Mouse (Mus musculus) lung, embryonic 15.5 days (tissue): ENCODE results near the gene Grap2. TPM values are rescaled to one million over a fixed set of nuclear protein-coding genes. Genes with fewer than 3 reads are reported as not detected.

Experiments used
- ATAC-seq: fragments of 200-750 bp; cut with Nextera tagmentation; 2 replicates; pipeline ENCODE4 v1.8.0; 2017; ENCODE audit warnings: moderate number of reproducible peaks, borderline replicate concordance; ENCODE audit not compliant: low FRiP score, low TSS enrichment; ENCODE audit errors: extremely low read depth
- H3K27ac ChIP-seq: fragments of 300-500 bp; sonication (generic); 2 replicates; pipeline ENCODE4 v1.5.1; 2015; ENCODE audit warnings: moderate library complexity, mild to moderate bottlenecking, inconsistent platforms
- H3K27me3 ChIP-seq: fragments of 300-500 bp; sonication (generic); 2 replicates; pipeline ENCODE4 v1.6.1; 2015; ENCODE audit warnings: inconsistent platforms
- H3K36me3 ChIP-seq: fragments of 300-500 bp; sonication (generic); 2 replicates; pipeline ENCODE4 v1.6.1; 2015; ENCODE audit warnings: inconsistent platforms
- H3K4me1 ChIP-seq: fragments of 300-500 bp; sonication (generic); 2 replicates; pipeline ENCODE4 v1.6.1; 2015; ENCODE audit warnings: inconsistent platforms
- H3K4me2 ChIP-seq: fragments of 300-500 bp; sonication (generic); 2 replicates; pipeline ENCODE4 v1.6.1; 2015; ENCODE audit warnings: inconsistent platforms, mild to moderate bottlenecking, moderate library complexity
- H3K4me3 ChIP-seq: fragments of 300-500 bp; sonication (generic); 2 replicates; pipeline ENCODE4 v1.5.1; 2015; ENCODE audit warnings: mild to moderate bottlenecking, inconsistent platforms
- H3K9ac ChIP-seq: fragments of 300-500 bp; sonication (generic); 2 replicates; pipeline ENCODE4 v1.6.1; 2015; ENCODE audit warnings: inconsistent platforms
- H3K9me3 ChIP-seq: fragments of 300-500 bp; sonication (generic); 2 replicates; pipeline ENCODE4 v1.6.1; 2016; ENCODE audit warnings: inconsistent platforms
- WGBS: fragments of 180-500 bp; shearing (Covaris S2); methylation state at CpG from one replicate; pipeline ENCODE4 v1.1.7; 2015; 5-methylcytosine and 5-hydroxymethylcytosine counted together
- polyA plus RNA-seq: library from polyadenylated mRNA; unstranded; fragments of >200 nt; fragmentation: Nextera tagmentation; extraction: Ambion mirVana; gene quantifications from 2 replicates; pipeline ENCODE4 v1.2.1, GENCODE M21; 2015

Grap2 gene
- polyA plus RNA-seq, 1 experiment from 2014 or later = 2.4 TPM

DNA sequence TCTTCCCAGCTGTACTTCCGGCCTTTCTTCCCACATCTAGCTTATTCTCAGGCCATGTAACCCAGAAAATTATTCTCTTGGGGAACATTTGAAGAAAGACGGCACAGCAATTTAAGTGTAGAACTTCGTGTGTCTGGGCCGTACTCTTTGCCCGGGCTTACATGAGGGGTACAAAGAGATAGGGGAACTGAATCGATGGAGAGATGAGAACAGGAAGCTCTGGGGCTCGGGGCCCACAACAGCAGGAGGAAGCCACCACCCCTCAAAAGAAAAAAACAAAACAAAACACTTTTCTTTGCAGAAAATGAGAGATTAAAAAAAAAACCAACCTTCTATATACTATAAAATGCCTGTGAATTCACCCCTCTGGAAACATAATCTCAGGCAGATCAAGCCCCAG is 57.8 kb downstream of the Grap2 start:
- Histone ChIP-seq H3K27ac (no peak overlapping the region), H3K4me3 (no peak overlapping the region), H3K4me2 (no peak overlapping the region), H3K27me3 (no peaks in the 10 kb centered on the region; the same call in 1 of the 2 replicates), H3K36me3 (no peaks in the 10 kb centered on the region), H3K9ac (no peak overlapping the region), H3K4me1 (peaks cover 4% of the 10 kb centered on the region), H3K9me3 (no peaks in the 10 kb centered on the region)
- 56% methylated on average over 7 of the region's 7 CpGs for WGBS
- no peak for ATAC-seq

DNA sequence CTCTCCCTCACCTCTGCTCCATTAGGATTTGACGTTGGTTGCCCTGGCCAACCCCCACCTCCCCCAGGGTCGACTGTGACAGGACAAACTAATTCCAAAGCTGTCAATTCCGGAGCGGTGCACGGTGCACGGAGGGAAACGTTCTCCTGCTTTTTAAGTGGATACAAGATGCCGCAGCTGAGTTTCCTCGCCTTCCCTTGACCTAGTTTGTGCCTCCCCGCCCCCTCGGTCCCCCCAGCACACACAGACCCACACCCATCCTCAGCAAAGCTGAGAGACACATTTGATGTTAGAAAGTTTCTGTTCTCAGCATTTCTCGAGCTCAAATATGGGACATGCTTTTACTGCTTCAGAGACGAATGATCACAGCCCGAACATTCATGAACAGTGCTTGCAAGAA is 58.3 kb downstream of the Grap2 start:
- Histone ChIP-seq H3K27ac (no peak overlapping the region), H3K4me2 (peak overlapping the region; percentile 17), H3K36me3 (no peaks in the 10 kb centered on the region), H3K4me1 (peaks cover 4% of the 10 kb centered on the region), H3K9me3 (no peaks in the 10 kb centered on the region), H3K27me3 (no peaks in the 10 kb centered on the region; the same call in 1 of the 2 replicates), H3K9ac (no peak overlapping the region), H3K4me3 (no peak overlapping the region; the same call in 1 of the 2 replicates)
- ATAC-seq = no peak
- WGBS = 21% methylated on average over 14 of the region's 14 CpGs

DNA sequence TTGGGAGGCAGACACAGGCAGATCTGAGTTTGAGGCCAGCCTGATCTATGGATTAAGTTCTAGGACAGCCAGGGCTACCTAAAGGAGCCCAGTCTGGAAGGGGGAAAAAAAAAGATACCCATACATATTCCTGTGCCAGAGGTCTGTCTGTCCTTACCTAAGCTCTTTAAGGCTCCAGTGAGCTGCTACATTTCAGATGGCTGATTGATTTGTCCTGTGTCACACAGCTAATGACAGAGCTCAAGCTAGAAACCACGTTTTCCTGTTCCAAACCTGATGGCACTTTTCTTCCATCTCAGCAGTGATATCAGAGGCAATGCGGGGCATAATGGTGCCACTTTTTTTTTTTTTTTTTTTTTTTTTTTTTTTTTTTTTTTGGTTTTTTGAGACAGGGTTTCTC is 58.9 kb downstream of the Grap2 start:
- Histone ChIP-seq H3K9ac (no peak overlapping the region), H3K27ac (no peak overlapping the region), H3K4me2 (no peak overlapping the region), H3K4me3 (no peak overlapping the region), H3K27me3 (no peaks in the 10 kb centered on the region; the same call in 1 of the 2 replicates), H3K4me1 (peaks cover 4% of the 10 kb centered on the region), H3K36me3 (no peaks in the 10 kb centered on the region), H3K9me3 (no peaks in the 10 kb centered on the region)
- ATAC-seq = no peak
- WGBS = 79% methylated on average over 2 of the region's 2 CpGs

DNA sequence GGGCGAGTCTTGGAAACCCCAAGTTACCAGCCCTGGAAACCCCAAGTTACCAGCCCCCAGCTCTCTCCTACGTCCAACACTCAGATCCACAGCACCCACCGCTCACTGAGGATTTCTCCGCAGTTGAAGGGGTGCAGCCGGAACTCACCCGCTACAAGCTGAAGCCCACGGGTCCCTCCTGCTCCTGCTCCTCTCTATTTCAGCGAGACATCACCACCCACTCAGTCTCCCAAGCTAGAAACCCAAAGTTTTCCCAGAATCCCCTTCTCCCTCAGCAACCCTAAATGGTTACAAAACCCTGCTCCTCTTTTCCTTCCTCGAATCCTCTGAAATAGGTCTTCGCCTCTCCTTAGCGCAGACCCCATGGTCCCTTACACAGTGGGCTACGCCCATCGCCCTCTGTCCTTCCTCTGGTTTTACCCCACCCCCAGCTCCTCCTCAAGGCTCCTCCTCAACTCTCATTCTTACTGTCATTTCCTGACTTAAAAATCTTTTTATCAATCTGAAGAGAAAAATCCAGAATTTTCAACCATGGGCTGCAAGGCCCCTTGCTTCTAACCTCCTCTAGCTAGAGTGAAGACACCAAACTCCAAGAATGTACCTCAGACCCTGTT is 60.0 kb downstream of the Grap2 start:
- Histone ChIP-seq H3K27me3 (no peaks in the 10 kb centered on the region; the same call in 1 of the 2 replicates), H3K36me3 (no peaks in the 10 kb centered on the region), H3K4me3 (no peak overlapping the region), H3K4me1 (peaks cover 4% of the 10 kb centered on the region), H3K9ac (no peak overlapping the region), H3K9me3 (no peaks in the 10 kb centered on the region), H3K4me2 (no peak overlapping the region), H3K27ac (no peak overlapping the region)
- ATAC-seq = no peak
- 81% methylated on average over 13 of the region's 13 CpGs for WGBS

DNA sequence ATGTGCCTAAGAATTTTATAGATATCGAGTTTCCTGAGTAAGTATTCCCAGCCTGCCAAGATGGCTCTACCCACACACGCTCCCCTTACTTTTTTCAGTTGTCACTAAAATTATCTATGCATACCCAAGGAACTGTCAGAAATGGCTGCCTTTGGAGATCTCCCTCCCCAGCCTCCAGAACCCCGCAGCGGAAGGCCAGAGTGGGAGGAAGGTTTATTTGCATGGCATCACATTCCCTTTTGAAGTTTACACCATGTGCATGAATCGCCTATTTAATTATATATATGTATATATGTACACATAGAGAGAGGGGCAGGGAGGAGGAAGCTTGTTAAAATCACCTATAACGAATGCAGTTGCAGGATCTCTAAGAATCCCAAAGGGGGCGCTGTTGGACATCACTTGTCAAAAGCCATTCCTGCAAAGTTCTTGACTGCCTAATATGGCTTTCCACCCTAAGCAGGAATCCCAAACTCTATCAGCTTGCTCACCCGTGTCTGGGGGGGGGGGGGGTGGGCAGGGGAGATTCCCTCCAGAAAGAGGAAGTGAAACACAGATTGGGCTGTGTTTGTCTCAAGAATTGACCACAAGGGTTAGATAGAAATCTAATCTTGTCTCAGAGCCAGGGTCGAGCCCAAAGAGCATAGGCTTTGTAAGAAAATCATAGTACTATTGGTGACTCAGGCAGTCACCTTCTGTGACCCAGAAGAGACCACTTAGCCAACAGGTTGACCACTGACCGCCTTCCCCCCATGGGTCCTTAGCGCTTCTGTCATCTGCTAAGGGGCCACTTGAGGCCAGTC is 62.2 kb downstream of the Grap2 start:
- H3K9me3 ChIP-seq = no peaks in the 10 kb centered on the region
- no peak overlapping the region for H3K9ac ChIP-seq
- 48% methylated on average over 11 of the region's 11 CpGs for WGBS
- peaks cover 4% of the 10 kb centered on the region for H3K4me1 ChIP-seq
- H3K4me2 ChIP-seq = no peak overlapping the region
- H3K27ac ChIP-seq = no peak overlapping the region
- no peak for ATAC-seq
- H3K27me3 ChIP-seq = no peaks in the 10 kb centered on the region
- no peak overlapping the region for H3K4me3 ChIP-seq
- no peaks in the 10 kb centered on the region for H3K36me3 ChIP-seq

DNA sequence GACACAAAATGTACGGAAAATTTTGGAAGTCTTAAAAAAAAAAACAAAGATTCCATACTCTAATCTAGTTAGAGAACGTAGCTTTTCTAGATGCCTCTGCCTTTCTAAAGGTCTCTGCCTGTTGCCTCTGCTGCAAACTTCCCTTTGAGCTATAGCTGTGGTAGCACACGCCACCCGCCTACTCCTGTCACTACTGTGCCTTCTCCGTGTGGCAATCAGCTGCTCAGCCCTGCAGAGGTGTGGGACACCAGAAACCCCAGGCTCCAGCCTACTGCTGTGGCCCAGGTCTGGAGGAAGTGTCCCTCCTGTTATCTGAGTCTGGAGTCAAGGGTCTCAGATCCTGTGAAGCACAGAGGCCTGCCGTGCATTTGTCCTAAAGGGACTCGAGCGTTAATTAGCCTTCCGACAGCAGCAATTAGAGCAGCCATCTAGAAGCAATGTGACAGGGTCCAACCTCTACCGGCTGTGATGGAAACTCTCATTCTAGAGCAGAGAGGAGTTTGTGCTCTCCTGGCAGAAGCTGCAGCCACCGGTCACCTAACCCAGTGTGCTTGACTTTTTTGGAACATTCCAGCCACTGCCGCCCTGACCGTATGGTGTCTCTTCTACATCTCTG is 64.5 kb downstream of the Grap2 start:
- Histone ChIP-seq H3K27ac (no peak overlapping the region), H3K4me1 (peaks cover 4% of the 10 kb centered on the region; the same call in 1 of the 2 replicates), H3K9ac (no peak overlapping the region), H3K4me2 (no peak overlapping the region), H3K9me3 (no peaks in the 10 kb centered on the region), H3K4me3 (no peak overlapping the region), H3K27me3 (no peaks in the 10 kb centered on the region), H3K36me3 (no peaks in the 10 kb centered on the region)
- ATAC-seq = no peak
- 61% methylated on average over 13 of the region's 13 CpGs for WGBS

DNA sequence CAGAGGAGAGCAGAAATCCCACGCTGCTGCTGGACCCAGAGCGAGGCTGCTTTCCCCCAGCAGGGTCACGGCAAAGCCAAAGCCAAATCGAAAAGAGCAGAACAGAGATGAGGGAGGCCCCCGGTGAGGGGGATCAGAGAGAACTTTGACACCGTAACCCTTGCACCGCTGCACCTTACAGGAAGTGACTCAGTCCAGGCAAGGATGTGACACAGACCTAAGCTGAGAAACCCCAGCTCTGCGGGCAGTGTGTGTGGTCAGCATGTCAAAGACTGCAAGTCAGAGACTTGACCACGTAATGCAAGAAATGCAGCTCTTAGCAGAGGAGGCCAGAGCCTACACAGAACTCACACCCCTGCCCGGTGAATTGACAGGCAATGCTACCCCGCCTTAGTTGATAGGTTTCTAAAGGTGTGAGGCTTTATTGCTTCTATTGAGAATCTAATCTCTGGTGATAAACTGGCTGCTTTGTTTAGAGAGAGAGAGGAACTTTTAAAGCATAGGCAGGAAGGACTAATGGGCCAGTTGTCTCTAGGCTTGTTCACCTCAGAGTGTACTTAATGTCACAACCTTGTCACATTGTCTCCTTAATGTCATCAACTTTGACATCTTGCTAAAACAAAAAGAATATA is 66.8 kb downstream of the Grap2 start:
- WGBS = 38% methylated on average over 11 of the region's 11 CpGs
- ATAC-seq = no peak
- H3K4me1 ChIP-seq = peaks cover 3% of the 10 kb centered on the region; the same call in 1 of the 2 replicates

DNA sequence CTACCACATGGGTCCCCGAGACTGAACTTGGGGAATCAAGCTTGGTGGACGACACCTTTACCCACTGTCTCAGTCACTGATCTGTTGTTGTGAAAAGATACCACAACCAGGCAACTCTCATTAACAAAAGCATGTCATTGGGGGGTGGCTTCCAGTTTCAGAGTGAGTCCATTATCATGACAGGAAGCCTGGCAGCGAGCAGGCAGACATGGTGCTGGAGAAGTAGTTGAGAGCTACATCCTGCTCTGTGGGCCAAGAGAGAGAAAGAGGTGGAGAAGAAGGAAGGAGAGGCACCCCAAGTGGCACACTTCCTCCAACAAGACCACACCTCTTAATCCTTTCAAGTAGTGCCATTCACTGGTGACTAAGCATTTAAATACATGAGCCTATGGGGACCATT is 67.5 kb downstream of the Grap2 start:
- Histone ChIP-seq H3K4me1 (no peaks in the 10 kb centered on the region), H3K9ac (no peak overlapping the region), H3K9me3 (no peaks in the 10 kb centered on the region), H3K4me2 (no peak overlapping the region), H3K27me3 (no peaks in the 10 kb centered on the region), H3K27ac (no peak overlapping the region), H3K36me3 (no peaks in the 10 kb centered on the region), H3K4me3 (no peak overlapping the region)
- no peak for ATAC-seq
- 80% methylated on average over 3 of the region's 3 CpGs for WGBS

More for the DNA sequence above, 66.8 kb downstream of the Grap2 start:
- Histone ChIP-seq H3K4me3 (no peak overlapping the region), H3K36me3 (no peaks in the 10 kb centered on the region), H3K27me3 (no peaks in the 10 kb centered on the region), H3K9me3 (no peaks in the 10 kb centered on the region), H3K9ac (no peak overlapping the region), H3K4me2 (no peak overlapping the region), H3K27ac (no peak overlapping the region)

DNA sequence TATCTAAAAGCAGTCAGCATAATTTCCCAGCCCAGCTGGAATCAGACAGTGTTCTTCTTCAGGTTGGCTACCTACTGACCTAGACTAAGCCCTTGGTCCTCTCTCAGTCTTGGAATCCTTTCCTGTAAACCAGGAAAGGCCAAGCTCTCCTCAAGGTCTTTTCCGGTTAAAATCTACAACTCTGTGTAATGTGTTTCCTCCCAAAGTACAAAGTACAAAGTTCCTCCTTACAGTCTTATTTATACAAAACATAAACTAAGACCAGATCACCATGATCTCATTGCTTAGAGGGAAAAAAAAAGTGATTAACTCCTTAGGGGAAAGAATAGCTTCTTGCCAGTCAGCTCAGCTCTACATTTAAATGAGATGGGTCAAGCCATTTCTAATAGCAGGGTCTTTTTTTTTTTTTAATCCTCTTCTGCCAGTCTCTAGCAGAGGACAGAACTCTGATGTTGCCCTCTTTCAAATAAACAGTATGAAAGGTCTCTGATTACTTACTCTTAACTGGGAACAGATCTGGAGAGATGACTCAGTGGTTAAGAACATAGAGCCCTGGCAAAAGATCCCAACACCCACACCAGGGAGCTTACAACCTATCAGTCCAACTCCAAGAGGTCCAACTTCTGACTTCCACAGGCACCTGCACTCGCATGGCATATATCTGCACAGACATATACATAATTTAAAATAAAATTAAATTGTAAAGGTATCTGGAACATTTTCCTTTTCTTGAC is 69.5 kb downstream of the Grap2 start:
- peak overlapping the region; percentile 50; the same call in 1 of the 2 replicates for H3K27ac ChIP-seq
- no peaks in the 10 kb centered on the region for H3K36me3 ChIP-seq
- no peak overlapping the region for H3K4me2 ChIP-seq
- WGBS = 60% methylated on average over 2 of the region's 2 CpGs
- no peaks in the 10 kb centered on the region for H3K9me3 ChIP-seq
- H3K9ac ChIP-seq = no peak overlapping the region
- no peaks in the 10 kb centered on the region for H3K4me1 ChIP-seq
- no peak for ATAC-seq
- no peaks in the 10 kb centered on the region for H3K27me3 ChIP-seq
- H3K4me3 ChIP-seq = no peak overlapping the region

DNA sequence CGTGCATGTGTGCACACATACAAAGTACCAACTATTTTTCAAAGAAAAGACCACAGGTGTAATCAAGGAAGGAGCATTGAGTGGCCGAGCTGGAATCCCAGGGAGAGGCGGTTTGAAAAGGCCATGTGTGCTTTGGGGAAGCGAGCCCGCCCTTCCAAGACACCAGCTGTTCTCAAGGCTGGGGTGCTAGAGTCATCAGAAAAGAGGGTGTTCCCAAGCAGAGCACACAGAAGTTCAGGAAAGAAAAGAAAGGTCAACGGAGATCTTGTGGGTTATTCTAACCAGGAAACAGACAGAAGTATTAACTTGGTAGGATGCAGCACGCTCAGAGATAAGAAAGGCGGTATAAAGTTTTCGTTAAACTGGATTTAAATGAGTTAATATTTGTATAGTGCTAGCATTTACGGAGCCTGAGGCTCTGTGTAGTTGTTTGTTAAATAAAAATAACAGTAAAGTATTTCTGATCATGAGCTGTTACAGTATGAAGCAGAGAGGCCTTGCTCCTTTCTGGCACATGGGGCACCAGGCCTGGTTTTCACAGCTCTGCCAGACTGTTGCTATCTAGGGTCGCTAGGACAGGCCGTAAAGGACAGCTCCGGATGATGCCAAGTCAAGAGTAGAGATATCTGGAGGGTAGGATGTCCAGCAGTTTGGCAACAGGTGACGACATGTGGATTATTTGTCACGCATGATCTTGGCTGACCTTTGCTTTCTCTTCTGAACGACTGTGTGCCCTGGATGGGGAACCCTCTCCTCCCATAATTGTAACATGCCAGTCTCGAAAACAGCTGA is 72.8 kb downstream of the Grap2 start:
- no peaks in the 10 kb centered on the region for H3K27me3 ChIP-seq
- ATAC-seq = no peak
- no peak overlapping the region for H3K27ac ChIP-seq
- H3K4me3 ChIP-seq = no peak overlapping the region
- no peak overlapping the region for H3K9ac ChIP-seq
- H3K36me3 ChIP-seq = no peaks in the 10 kb centered on the region
- no peak overlapping the region for H3K4me2 ChIP-seq
- H3K4me1 ChIP-seq = no peaks in the 10 kb centered on the region
- H3K9me3 ChIP-seq = no peaks in the 10 kb centered on the region
- WGBS = 71% methylated on average over 17 of the region's 17 CpGs
